Mouse (Mus musculus): ENCODE results near the gene Lmnb2.

GRCm38 (mm10) chr10:80960551-80961508 lies 42.8 kb upstream of the Lmnb2 start:
- TF ChIP-seq CTCF (IDR thresholded peaks at IDR 0.05) (peak; percentile 62), EP300 (IDR thresholded peaks at IDR 0.05) (peak; percentile 96)

All from lung, postnatal 0 days (tissue).